Mouse (Mus musculus) cerebellum, adult 11 months (tissue): Measurements from ENCODE around the gene Gm21093.
"Not testable (repeated sequence)": the region's sequence is repeated elsewhere in the genome, so short reads cannot be mapped to it uniquely, and the experiment has no call there.

Experiments used
- DNase-seq: peaks from one replicate; pipeline ENCODE4 v3.0.0; 2022

Gm21093 gene

GRCm38 (mm10) chr4:42034626-42035025 lies at the start of gene Gm21093:
TSS of gene Gm21093 (minus strand) at chr4:42034726.
- DNase-seq = not testable (repeated sequence)
